Mouse (Mus musculus) kidney, adult 2 months (tissue): ENCODE data around the gene Abca7. TPM values are rescaled to one million over a fixed set of nuclear protein-coding genes. Genes with fewer than 3 reads are reported as not detected.

Source experiments
- DNase-seq: peaks from one replicate; pipeline ENCODE4 v3.0.0; 2021
- H3K27ac ChIP-seq: fragments of 200-500 bp; 2 replicates; pipeline ENCODE4 v1.5.1; 2012; ENCODE audit warnings: low read depth, low read length, control low read depth, inconsistent platforms; ENCODE audit not compliant: insufficient read depth
- H3K27me3 ChIP-seq: fragments of 200-500 bp; replicated peaks from 2 replicates; pipeline ENCODE4 v1.6.1; 2012; ENCODE audit warnings: mild to moderate bottlenecking, moderate library complexity, low read length, inconsistent platforms; ENCODE audit not compliant: control insufficient read depth, insufficient read depth
- H3K36me3 ChIP-seq: fragments of 200-500 bp; 2 replicates; pipeline ENCODE4 v1.6.1; 2012; ENCODE audit warnings: mild to moderate bottlenecking, moderate library complexity, low read length, inconsistent platforms; ENCODE audit not compliant: control insufficient read depth, insufficient read depth
- H3K4me1 ChIP-seq: fragments of 200-500 bp; 2 replicates; pipeline ENCODE4 v1.6.1; 2011; ENCODE audit warnings: low read length; ENCODE audit not compliant: control insufficient read depth, insufficient read depth
- H3K4me3 ChIP-seq: fragments of 200-500 bp; 2 replicates; pipeline ENCODE4 v1.5.1; 2011; ENCODE audit warnings: mild to moderate bottlenecking, low read depth, low read length, control low read depth; ENCODE audit not compliant: insufficient read depth
- CTCF ChIP-seq: fragments of 200-500 bp; conservative IDR thresholded peaks from 2 replicates; pipeline ENCODE4 v1.5.1; 2011; ENCODE audit warnings: low read depth, mild to moderate bottlenecking, control low read depth, low read length, moderate library complexity, mixed read lengths; ENCODE audit not compliant: insufficient read depth, insufficient read length
- POLR2A ChIP-seq: fragments of 200-500 bp; IDR thresholded peaks from one replicate; pipeline ENCODE4 v1.6.1; 2011; ENCODE audit warnings: low read depth, low read length, control low read depth
- WGBS: fragments of 180-500 bp; shearing (Covaris S2); methylation state at CpG from one replicate; pipeline ENCODE4 v1.1.7; 2018; 5-methylcytosine and 5-hydroxymethylcytosine counted together
- polyA plus RNA-seq: library from polyadenylated mRNA; depleted of rRNA; stranded (reverse); fragments of >200 nt; gene quantifications from 2 replicates; pipeline ENCODE4 v1.2.3, GENCODE M21; 2012

Abca7 gene
- polyA plus RNA-seq, 1 experiment: 10.6 TPM

- no peak for TF ChIP-seq CTCF
- TF ChIP-seq POLR2A: no peak
- Histone ChIP-seq H3K36me3 (no peaks in the 10 kb centered on the region), H3K27me3 (no peaks in the 10 kb centered on the region), H3K27ac (no peak overlapping the region), H3K4me3 (no peak overlapping the region), H3K4me1 (peaks cover 13% of the 10 kb centered on the region)
- 93% methylated on average over 5 of the region's 5 CpGs for WGBS
- DNase-seq: no peak
Measured at GRCm38 (mm10) chr10:80045766-80046165, 49.5 kb downstream of the Abca7 start.

GRCm38 (mm10) chr10:80047041-80047565, 50.8 kb downstream of the Abca7 start, which contains the start of gene Gpx4:
Gene Gpx4 (plus strand): TSS chr10:80047166.
- 46% methylated on average over 9 of the region's 9 CpGs for WGBS
- no peaks in the 10 kb centered on the region for H3K36me3 ChIP-seq
- H3K4me1 ChIP-seq: peaks cover 23% of the 10 kb centered on the region
- H3K27me3 ChIP-seq: no peaks in the 10 kb centered on the region
- peak within 1 kb of the TSS; percentile 67 for H3K27ac ChIP-seq
- no peak for TF ChIP-seq POLR2A
- no peak for TF ChIP-seq CTCF
- peak within 1 kb of the TSS; percentile 25; the same call in 1 of the 2 replicates for H3K4me3 ChIP-seq
- peak; percentile 48 for DNase-seq

GRCm38 (mm10) chr10:80048396-80048795, 52.1 kb downstream of the Abca7 start:
- Histone ChIP-seq H3K36me3 (no peaks in the 10 kb centered on the region), H3K4me1 (peaks cover 28% of the 10 kb centered on the region), H3K4me3 (no peak overlapping the region), H3K27ac (no peak overlapping the region; the same call in 1 of the 2 replicates), H3K27me3 (no peaks in the 10 kb centered on the region)
- 67% methylated on average over 5 of the region's 5 CpGs for WGBS
- no peak for DNase-seq
- TF ChIP-seq CTCF: no peak
- TF ChIP-seq POLR2A: no peak

- TF ChIP-seq POLR2A: no peak
- TF ChIP-seq CTCF: no peak
Measured at GRCm38 (mm10) chr10:80048834-80049233, 52.5 kb downstream of the Abca7 start.

GRCm38 (mm10) chr10:80050244-80050643, 54.0 kb downstream of the Abca7 start:
- Histone ChIP-seq H3K4me1 (peaks cover 30% of the 10 kb centered on the region), H3K27ac (peak overlapping the region; percentile 79), H3K27me3 (no peaks in the 10 kb centered on the region), H3K36me3 (no peaks in the 10 kb centered on the region), H3K4me3 (no peak overlapping the region)
- peak; percentile 52 for DNase-seq
- WGBS: 28% methylated on average over 6 of the region's 6 CpGs
- no peak for TF ChIP-seq CTCF
- no peak for TF ChIP-seq POLR2A

More at GRCm38 (mm10) chr10:80048834-80049233, 52.5 kb downstream of the Abca7 start:
- peaks cover 28% of the 10 kb centered on the region for H3K4me1 ChIP-seq
- H3K27ac ChIP-seq: no peak overlapping the region
- H3K4me3 ChIP-seq: no peak overlapping the region
- no peaks in the 10 kb centered on the region for H3K36me3 ChIP-seq
- no peak for DNase-seq
- 75% methylated on average over 3 of the region's 3 CpGs for whole genome bisulfite sequencing
- H3K27me3 ChIP-seq: no peaks in the 10 kb centered on the region

GRCm38 (mm10) chr10:80050885-80051617, 54.8 kb downstream of the Abca7 start:
- TF ChIP-seq POLR2A (no peak), CTCF (no peak)

GRCm38 (mm10) chr10:80051618-80052373, 55.5 kb downstream of the Abca7 start:
- TF ChIP-seq CTCF (no peak), POLR2A (no peak)
- Histone ChIP-seq H3K4me3 (no peak overlapping the region), H3K27me3 (no peaks in the 10 kb centered on the region), H3K4me1 (peaks cover 36% of the 10 kb centered on the region), H3K36me3 (no peaks in the 10 kb centered on the region; the same call in 1 of the 2 replicates), H3K27ac (peak overlapping the region; percentile 92)
- peak; percentile 95 for DNase-seq
- 24% methylated on average over 14 of the region's 14 CpGs for WGBS

More at GRCm38 (mm10) chr10:80050885-80051617, 54.8 kb downstream of the Abca7 start:
- H3K4me3 ChIP-seq: no peak overlapping the region
- WGBS: 29% methylated on average over 15 of the region's 15 CpGs
- DNase-seq: peak; percentile 65
- peak overlapping the region; percentile 79 for H3K27ac ChIP-seq
- H3K27me3 ChIP-seq: no peaks in the 10 kb centered on the region
- no peaks in the 10 kb centered on the region for H3K36me3 ChIP-seq
- peaks cover 36% of the 10 kb centered on the region for H3K4me1 ChIP-seq
